Mouse (Mus musculus) lung, embryonic 14.5 days (tissue): ENCODE measurements around the gene Tbx2. TPM values are rescaled to one million over a fixed set of nuclear protein-coding genes. Genes with fewer than 3 reads are reported as not detected.

Source experiments
- ATAC-seq: fragments of 200-750 bp; cut with Nextera tagmentation; 2 replicates; pipeline ENCODE4 v1.8.0; 2017; ENCODE audit warnings: mild to moderate bottlenecking, moderate TSS enrichment, moderate library complexity; ENCODE audit not compliant: insufficient read depth
- DNase-seq: peaks from one replicate; pipeline ENCODE4 v3.0.0-alpha.2; 2015
- H3K27ac ChIP-seq: fragments of 300-500 bp; sonication (generic); 2 replicates; pipeline ENCODE4 v1.5.1; 2014; ENCODE audit warnings: low read depth, mild to moderate bottlenecking, moderate library complexity
- H3K27me3 ChIP-seq: fragments of 300-500 bp; sonication (generic); 2 replicates; pipeline ENCODE4 v1.6.1; 2014; ENCODE audit warnings: low read length, control low read depth; ENCODE audit not compliant: insufficient read depth
- H3K36me3 ChIP-seq: fragments of 300-500 bp; sonication (generic); 2 replicates; pipeline ENCODE4 v1.6.1; 2014; ENCODE audit warnings: control low read depth; ENCODE audit not compliant: insufficient read depth
- H3K4me1 ChIP-seq: fragments of 300-500 bp; sonication (generic); 2 replicates; pipeline ENCODE4 v1.6.1; 2014; ENCODE audit warnings: antibody characterized with exemption, control low read depth; ENCODE audit not compliant: insufficient read depth
- H3K4me2 ChIP-seq: fragments of 300-500 bp; sonication (generic); 2 replicates; pipeline ENCODE4 v1.6.1; 2014; ENCODE audit warnings: mild to moderate bottlenecking
- H3K4me3 ChIP-seq: fragments of 300-500 bp; sonication (generic); 2 replicates; pipeline ENCODE4 v1.5.1; 2014; ENCODE audit warnings: low read depth, low read length
- H3K9ac ChIP-seq: fragments of 300-500 bp; sonication (generic); 2 replicates; pipeline ENCODE4 v1.6.1; 2014
- H3K9me3 ChIP-seq: fragments of 300-500 bp; sonication (generic); 2 replicates; pipeline ENCODE4 v1.6.1; 2016; ENCODE audit warnings: low read depth, low read length, control low read depth
- CTCF ChIP-seq: IDR thresholded peaks from 2 replicates; pipeline ENCODE4 v1.5.1; 2016; ENCODE audit warnings: antibody characterized with exemption, low read depth
- WGBS: fragments of 180-500 bp; shearing (Covaris S2); extraction: QIAGEN DNeasy Blood & Tissue Kit; methylation state at CpG from one replicate; pipeline ENCODE4 v1.1.7; 2014; 5-methylcytosine and 5-hydroxymethylcytosine counted together
- polyA plus RNA-seq: library from polyadenylated mRNA; unstranded; fragments of >200 nt; fragmentation: Nextera tagmentation; extraction: Ambion mirVana; gene quantifications from 2 replicates; pipeline ENCODE4 v1.2.1, GENCODE M21; 2014

Gene Tbx2
- polyA plus RNA-seq, 1 experiment from 2014 or later: 67.5 TPM

- Histone ChIP-seq H3K36me3 (peaks cover 80% of the 10 kb centered on the region), H3K9me3 (no peaks in the 10 kb centered on the region), H3K27ac (peak overlapping the region; percentile 99), H3K4me2 (peak overlapping the region; percentile 93), H3K4me1 (peaks cover 11% of the 10 kb centered on the region; the same call in 1 of the 2 replicates), H3K4me3 (peak overlapping the region; percentile 80), H3K9ac (peak overlapping the region; percentile 99), H3K27me3 (peaks cover 57% of the 10 kb centered on the region)
- ATAC-seq (no peak), DNase-seq (peak; percentile 62)
- WGBS: 15% methylated on average over 27 of the region's 27 CpGs
- no peak for TF ChIP-seq CTCF
These were observed 7.9 kb downstream of the Tbx2 start for GRCm38 (mm10) chr11:85840031-85840802.

DNA sequence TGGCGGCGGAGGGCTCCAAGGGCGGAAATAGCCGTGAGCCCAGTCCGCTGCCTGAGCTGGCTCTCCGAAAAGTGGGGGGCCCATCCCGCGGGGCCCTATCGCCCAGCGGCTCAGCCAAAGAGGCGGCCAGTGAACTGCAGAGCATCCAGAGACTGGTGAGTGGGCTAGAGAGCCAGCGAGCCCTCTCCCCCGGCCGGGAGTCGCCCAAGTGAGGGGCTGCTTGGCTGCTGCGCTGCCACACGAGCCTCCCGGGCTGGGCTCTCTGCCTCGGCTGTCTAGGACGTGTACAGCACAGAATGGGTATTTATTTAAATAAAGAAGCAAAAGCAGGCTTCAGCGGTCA lies 8.4 kb downstream of the Tbx2 start:
- Histone ChIP-seq H3K36me3 (peaks cover 75% of the 10 kb centered on the region), H3K4me1 (peaks cover 11% of the 10 kb centered on the region; the same call in 1 of the 2 replicates), H3K9me3 (no peaks in the 10 kb centered on the region), H3K27me3 (peaks cover 51% of the 10 kb centered on the region), H3K4me2 (peak overlapping the region; percentile 93), H3K4me3 (peak overlapping the region; percentile 80), H3K27ac (peak overlapping the region; percentile 99), H3K9ac (peak overlapping the region; percentile 99)
- ATAC-seq (no peak), DNase-seq (peak; percentile 47)
- WGBS: 5% methylated on average over 21 of the region's 21 CpGs
- no peak for TF ChIP-seq CTCF

- peak overlapping the region; percentile 99 for H3K27ac ChIP-seq
- peaks cover 11% of the 10 kb centered on the region; the same call in 1 of the 2 replicates for H3K4me1 ChIP-seq
- peak overlapping the region; percentile 80 for H3K4me3 ChIP-seq
- peak overlapping the region; percentile 99 for H3K9ac ChIP-seq
- no peaks in the 10 kb centered on the region for H3K9me3 ChIP-seq
- TF ChIP-seq CTCF: peak; percentile 32; the same call in 1 of the 2 replicates
- peak; percentile 76 for DNase-seq
- no peak for ATAC-seq
- H3K36me3 ChIP-seq: peaks cover 70% of the 10 kb centered on the region
- H3K4me2 ChIP-seq: peak overlapping the region; percentile 93
- peaks cover 49% of the 10 kb centered on the region for H3K27me3 ChIP-seq
- 10% methylated on average over 8 of the region's 8 CpGs for WGBS
These were observed 8.9 kb downstream of the Tbx2 start for GRCm38 (mm10) chr11:85841211-85841681.

GRCm38 (mm10) chr11:85841980-85842379 lies 9.6 kb downstream of the Tbx2 start:
- Histone ChIP-seq H3K4me3 (peak overlapping the region; percentile 80), H3K36me3 (peaks cover 63% of the 10 kb centered on the region), H3K9me3 (no peaks in the 10 kb centered on the region), H3K4me1 (peaks cover 11% of the 10 kb centered on the region; the same call in 1 of the 2 replicates), H3K27ac (peak overlapping the region; percentile 99), H3K4me2 (peak overlapping the region; percentile 93), H3K27me3 (peaks cover 44% of the 10 kb centered on the region), H3K9ac (peak overlapping the region; percentile 99)
- DNase-seq (peak; percentile 86), ATAC-seq (0 out of 2 replicates have a peak, but pooled peaks have one; percentile 1)
- TF ChIP-seq CTCF: peak; percentile 73
- whole genome bisulfite sequencing: under 1% methylated on average over 32 of the region's 32 CpGs

GRCm38 (mm10) chr11:85842596-85843346 lies 10.4 kb downstream of the Tbx2 start:
- Histone ChIP-seq H3K4me1 (peaks cover 11% of the 10 kb centered on the region; the same call in 1 of the 2 replicates), H3K4me2 (peak overlapping the region; percentile 93), H3K4me3 (peak overlapping the region; percentile 80), H3K9ac (peak overlapping the region; percentile 99), H3K27me3 (peaks cover 37% of the 10 kb centered on the region), H3K9me3 (no peaks in the 10 kb centered on the region), H3K36me3 (peaks cover 55% of the 10 kb centered on the region), H3K27ac (peak overlapping the region; percentile 99)
- ATAC-seq (no peak), DNase-seq (peak; percentile 66)
- WGBS: 5% methylated on average over 24 of the region's 24 CpGs
- TF ChIP-seq CTCF: no peak

GRCm38 (mm10) chr11:85843347-85843692 lies 11.0 kb downstream of the Tbx2 start:
- Histone ChIP-seq H3K27ac (peak overlapping the region; percentile 99), H3K36me3 (peaks cover 49% of the 10 kb centered on the region), H3K4me1 (peaks cover 11% of the 10 kb centered on the region; the same call in 1 of the 2 replicates), H3K4me2 (peak overlapping the region; percentile 93), H3K4me3 (peak overlapping the region; percentile 80), H3K27me3 (peaks cover 31% of the 10 kb centered on the region), H3K9ac (peak overlapping the region; percentile 99), H3K9me3 (no peaks in the 10 kb centered on the region)
- ATAC-seq (peak; percentile 44), DNase-seq (peak; percentile 94)
- under 1% methylated on average over 18 of the region's 18 CpGs for WGBS
- peak; percentile 92 for TF ChIP-seq CTCF
